Comparison of ENCODE assay signal across 15 mouse cellular contexts in the genomic region with DNA sequence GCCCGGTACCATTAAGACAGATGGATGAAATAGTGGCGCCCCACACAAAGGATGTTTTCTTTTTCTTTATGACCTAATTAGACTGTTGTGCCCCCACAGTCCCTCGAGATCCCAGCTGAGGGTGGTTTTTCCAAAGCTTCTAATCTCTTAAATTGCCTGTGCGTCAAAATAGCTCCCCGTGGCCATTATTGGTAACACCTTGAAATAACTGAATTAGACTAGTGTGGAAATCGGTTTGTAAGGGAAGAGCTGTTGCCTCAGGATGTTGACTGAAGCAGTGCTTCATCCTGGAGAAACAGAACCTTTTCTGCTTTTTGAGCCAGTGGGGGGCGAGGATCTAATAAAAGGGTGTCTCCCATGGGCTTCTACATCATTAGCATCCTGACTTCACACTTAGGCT. TPM values are rescaled to one million over a fixed set of nuclear protein-coding genes. Genes with fewer than 3 reads are reported as not detected.
"Had no signal": no experiment of that assay in that cellular context is flagged by ENCODE, and none has a peak within 500 bp of the region (broad histone marks: within the 10 kb centered on the region; RNA-seq: fewer than 3 reads in every experiment).

No protein-coding gene starts in this region.

- ATAC-seq: liver, postnatal 0 days; midbrain, embryonic 15.5 days had no signal

- H3K4me2 ChIP-seq: limb, embryonic 12.5 days; liver, embryonic 13.5 days; lung, embryonic 15.5 days; midbrain, embryonic 15.5 days; stomach, embryonic 15.5 days had no signal

- H3K4me1 ChIP-seq: limb, embryonic 12.5 days; lung, embryonic 15.5 days; midbrain, embryonic 15.5 days; stomach, embryonic 15.5 days had no signal

- H3K9ac ChIP-seq: limb, embryonic 12.5 days; liver, embryonic 13.5 days; liver, postnatal 0 days; lung, embryonic 15.5 days; midbrain, embryonic 15.5 days; stomach, embryonic 15.5 days had no signal

- H3K4me3 ChIP-seq: layer of hippocampus, adult 2 months; limb, embryonic 12.5 days; liver, embryonic 13.5 days; lung, embryonic 15.5 days; midbrain, embryonic 15.5 days; stomach, embryonic 15.5 days had no signal

- H3K27me3 ChIP-seq: limb, embryonic 12.5 days; liver, embryonic 13.5 days; lung, embryonic 15.5 days; midbrain, embryonic 15.5 days; stomach, embryonic 15.5 days had no signal

- H3K36me3 ChIP-seq: limb, embryonic 12.5 days; liver, embryonic 13.5 days; lung, embryonic 15.5 days; midbrain, embryonic 15.5 days; stomach, embryonic 15.5 days had no signal

- H3K27ac ChIP-seq: layer of hippocampus, adult 2 months; limb, embryonic 12.5 days; liver, embryonic 13.5 days; lung, embryonic 15.5 days; midbrain, embryonic 15.5 days; stomach, embryonic 15.5 days had no signal

- DNase-seq: kidney, postnatal 10 days; kidney, postnatal 4 days; liver; liver, embryonic 13.5 days; liver, postnatal 0 days; right cerebral cortex, postnatal 14 days; thymus, adult 2 months; thymus, postnatal 25 days had no signal

- H3K9me3 ChIP-seq: limb, embryonic 12.5 days; liver, embryonic 13.5 days; lung, embryonic 15.5 days; midbrain, embryonic 15.5 days; stomach, embryonic 15.5 days had no signal

RNA-seq across cellular contexts. Expression of a gene that starts 9.0 kb away (rescaled TPM):
- polyA plus RNA-seq: kidney, embryonic 14.5 days; limb, embryonic 12.5 days; liver, embryonic 13.5 days; liver, postnatal 0 days; neural tube, embryonic 11.5 days; stomach, embryonic 15.5 days had no signal
